Mouse (Mus musculus): ENCODE measurements around the gene 2510039O18Rik. TPM values are rescaled to one million over a fixed set of nuclear protein-coding genes. Genes with fewer than 3 reads are reported as not detected.

The 2510039O18Rik gene
- polyA plus RNA-seq (2015; fragmentation: Nextera tagmentation; extraction: Ambion mirVana): 9.5 and 11.1 TPM in 2 replicates

GRCm38 (mm10) chr4:147940576-147941044 is at the start of gene 2510039O18Rik:
2510039O18Rik (plus strand) TSS chr4:147940895.
- Histone ChIP-seq H3K4me3 (ENCODE audit: low read depth, low read length) (peak within 1 kb of the TSS; percentile 78), H3K4me2 (ENCODE audit: low read length) (peak within 1 kb of the TSS; percentile 87), H3K27me3 (ENCODE audit: control insufficient read depth, insufficient read depth, low read depth, low read length) (peaks cover 2% of the 10 kb centered on the region; the same call in 1 of the 2 replicates), H3K9ac (ENCODE audit: low read depth, low read length) (peak within 1 kb of the TSS; percentile 82), H3K27ac (ENCODE audit: low read length) (peak within 1 kb of the TSS; percentile 51; the same call in 1 of the 2 replicates), H3K9me3 (replicated peaks; ENCODE audit: control insufficient read depth, low read length, poor library complexity, severe bottlenecking) (no peaks in the 10 kb centered on the region), H3K4me1 (ENCODE audit: control insufficient read depth, insufficient read depth, low read length) (peaks cover 21% of the 10 kb centered on the region), H3K36me3 (ENCODE audit: control insufficient read depth, insufficient read depth, low read length) (peaks cover 17% of the 10 kb centered on the region)
- WGBS: 1% methylated on average over 29 of the region's 35 CpGs
- ATAC-seq: peak; percentile 61

- no peaks in the 10 kb centered on the region for H3K9me3 ChIP-seq (replicated peaks; ENCODE audit: control insufficient read depth, low read length, poor library complexity, severe bottlenecking)
- ATAC-seq: no peak
- no peak overlapping the region for H3K4me2 ChIP-seq (ENCODE audit: low read length)
- H3K9ac ChIP-seq (ENCODE audit: low read depth, low read length): no peak overlapping the region
- H3K27ac ChIP-seq (ENCODE audit: low read length): no peak overlapping the region
- WGBS: 90% methylated on average over 4 of the region's 4 CpGs
- H3K4me3 ChIP-seq (ENCODE audit: low read depth, low read length): no peak overlapping the region
- no peaks in the 10 kb centered on the region for H3K4me1 ChIP-seq (ENCODE audit: control insufficient read depth, insufficient read depth, low read length)
- no peaks in the 10 kb centered on the region for H3K27me3 ChIP-seq (ENCODE audit: control insufficient read depth, insufficient read depth, low read depth, low read length)
- peaks cover 40% of the 10 kb centered on the region for H3K36me3 ChIP-seq (ENCODE audit: control insufficient read depth, insufficient read depth, low read length)
Observed at GRCm38 (mm10) chr4:147895815-147896330, 44.8 kb upstream of the 2510039O18Rik start.

GRCm38 (mm10) chr4:147896411-147896810 is 44.3 kb upstream of the 2510039O18Rik start:
- Histone ChIP-seq H3K4me1 (ENCODE audit: control insufficient read depth, insufficient read depth, low read length) (no peaks in the 10 kb centered on the region), H3K27me3 (ENCODE audit: control insufficient read depth, insufficient read depth, low read depth, low read length) (no peaks in the 10 kb centered on the region), H3K9ac (ENCODE audit: low read depth, low read length) (no peak overlapping the region), H3K27ac (ENCODE audit: low read length) (no peak overlapping the region), H3K4me3 (ENCODE audit: low read depth, low read length) (no peak overlapping the region), H3K36me3 (ENCODE audit: control insufficient read depth, insufficient read depth, low read length) (peaks cover 40% of the 10 kb centered on the region), H3K4me2 (ENCODE audit: low read length) (no peak overlapping the region), H3K9me3 (replicated peaks; ENCODE audit: control insufficient read depth, low read length, poor library complexity, severe bottlenecking) (no peaks in the 10 kb centered on the region)
- no peak for ATAC-seq
- WGBS: 74% methylated on average over 1 of the region's 1 CpGs

- no peaks in the 10 kb centered on the region for H3K4me1 ChIP-seq (ENCODE audit: control insufficient read depth, insufficient read depth, low read length)
- H3K27ac ChIP-seq (ENCODE audit: low read length): no peak overlapping the region
- WGBS: 95% methylated on average over 3 of the region's 3 CpGs
- H3K9me3 ChIP-seq (replicated peaks; ENCODE audit: control insufficient read depth, low read length, poor library complexity, severe bottlenecking): no peaks in the 10 kb centered on the region
- no peak overlapping the region for H3K4me2 ChIP-seq (ENCODE audit: low read length)
- peaks cover 34% of the 10 kb centered on the region for H3K36me3 ChIP-seq (ENCODE audit: control insufficient read depth, insufficient read depth, low read length)
- H3K9ac ChIP-seq (ENCODE audit: low read depth, low read length): no peak overlapping the region
- no peak overlapping the region for H3K4me3 ChIP-seq (ENCODE audit: low read depth, low read length)
- ATAC-seq: no peak
- H3K27me3 ChIP-seq (ENCODE audit: control insufficient read depth, insufficient read depth, low read depth, low read length): no peaks in the 10 kb centered on the region
Observed at GRCm38 (mm10) chr4:147897348-147897747, 43.3 kb upstream of the 2510039O18Rik start.

- 91% methylated on average over 7 of the region's 7 CpGs for WGBS
- no peak overlapping the region for H3K27ac ChIP-seq (ENCODE audit: low read length)
- H3K9ac ChIP-seq (ENCODE audit: low read depth, low read length): no peak overlapping the region
- H3K4me3 ChIP-seq (ENCODE audit: low read depth, low read length): no peak overlapping the region
- peaks cover 15% of the 10 kb centered on the region for H3K4me1 ChIP-seq (ENCODE audit: control insufficient read depth, insufficient read depth, low read length)
- H3K4me2 ChIP-seq (ENCODE audit: low read length): no peak overlapping the region
- H3K36me3 ChIP-seq (ENCODE audit: control insufficient read depth, insufficient read depth, low read length): peaks cover 34% of the 10 kb centered on the region
- H3K9me3 ChIP-seq (replicated peaks; ENCODE audit: control insufficient read depth, low read length, poor library complexity, severe bottlenecking): no peaks in the 10 kb centered on the region
- H3K27me3 ChIP-seq (ENCODE audit: control insufficient read depth, insufficient read depth, low read depth, low read length): no peaks in the 10 kb centered on the region
- ATAC-seq: no peak
Observed at GRCm38 (mm10) chr4:147900452-147900851, 40.2 kb upstream of the 2510039O18Rik start.

GRCm38 (mm10) chr4:147902906-147903500 is 37.7 kb upstream of the 2510039O18Rik start:
- H3K4me1 ChIP-seq (ENCODE audit: control insufficient read depth, insufficient read depth, low read length): peaks cover 15% of the 10 kb centered on the region
- H3K4me2 ChIP-seq (ENCODE audit: low read length): peak overlapping the region; percentile 82

GRCm38 (mm10) chr4:147903601-147904000 is 37.1 kb upstream of the 2510039O18Rik start:
- Histone ChIP-seq H3K4me3 (ENCODE audit: low read depth, low read length) (peak overlapping the region; percentile 82), H3K4me1 (ENCODE audit: control insufficient read depth, insufficient read depth, low read length) (peaks cover 15% of the 10 kb centered on the region), H3K27ac (ENCODE audit: low read length) (no peak overlapping the region), H3K9me3 (replicated peaks; ENCODE audit: control insufficient read depth, low read length, poor library complexity, severe bottlenecking) (no peaks in the 10 kb centered on the region), H3K4me2 (ENCODE audit: low read length) (peak overlapping the region; percentile 82), H3K27me3 (ENCODE audit: control insufficient read depth, insufficient read depth, low read depth, low read length) (no peaks in the 10 kb centered on the region), H3K9ac (ENCODE audit: low read depth, low read length) (peak overlapping the region; percentile 79), H3K36me3 (ENCODE audit: control insufficient read depth, insufficient read depth, low read length) (peaks cover 16% of the 10 kb centered on the region; the same call in 1 of the 2 replicates)
- ATAC-seq: no peak
- 92% methylated on average over 3 of the region's 3 CpGs for WGBS

More at GRCm38 (mm10) chr4:147902906-147903500, 37.7 kb upstream of the 2510039O18Rik start:
- Histone ChIP-seq H3K9me3 (replicated peaks; ENCODE audit: control insufficient read depth, low read length, poor library complexity, severe bottlenecking) (no peaks in the 10 kb centered on the region), H3K9ac (ENCODE audit: low read depth, low read length) (no peak overlapping the region), H3K4me3 (ENCODE audit: low read depth, low read length) (no peak overlapping the region), H3K27ac (ENCODE audit: low read length) (no peak overlapping the region), H3K36me3 (ENCODE audit: control insufficient read depth, insufficient read depth, low read length) (peaks cover 19% of the 10 kb centered on the region; the same call in 1 of the 2 replicates), H3K27me3 (ENCODE audit: control insufficient read depth, insufficient read depth, low read depth, low read length) (no peaks in the 10 kb centered on the region)
- no peak for ATAC-seq
- WGBS: 93% methylated on average over 12 of the region's 12 CpGs

- H3K27me3 ChIP-seq (ENCODE audit: control insufficient read depth, insufficient read depth, low read depth, low read length): no peaks in the 10 kb centered on the region
- H3K4me2 ChIP-seq (ENCODE audit: low read length): peak within 1 kb of the TSS; percentile 82
- H3K27ac ChIP-seq (ENCODE audit: low read length): peak within 1 kb of the TSS; percentile 84
- ATAC-seq: peak; percentile 94
- H3K36me3 ChIP-seq (ENCODE audit: control insufficient read depth, insufficient read depth, low read length): peaks cover 11% of the 10 kb centered on the region; the same call in 1 of the 2 replicates
- peak within 1 kb of the TSS; percentile 79 for H3K9ac ChIP-seq (ENCODE audit: low read depth, low read length)
- peaks cover 15% of the 10 kb centered on the region for H3K4me1 ChIP-seq (ENCODE audit: control insufficient read depth, insufficient read depth, low read length)
- no peaks in the 10 kb centered on the region for H3K9me3 ChIP-seq (replicated peaks; ENCODE audit: control insufficient read depth, low read length, poor library complexity, severe bottlenecking)
- under 1% methylated on average over 53 of the region's 59 CpGs for WGBS
- H3K4me3 ChIP-seq (ENCODE audit: low read depth, low read length): peak within 1 kb of the TSS; percentile 82
Observed at GRCm38 (mm10) chr4:147904313-147905089, 36.2 kb upstream of the 2510039O18Rik start, which contains the start of gene Mfn2. Mfn2 (minus strand) TSS chr4:147904704.
